Mouse (Mus musculus): ENCODE data around the gene Kcna5. TPM values are rescaled to one million over a fixed set of nuclear protein-coding genes. Genes with fewer than 3 reads are reported as not detected.

Kcna5 gene
- total and polyA plus RNA-seq, 2 experiments from 2014 or later: 9.2 to 27.6 TPM

DNA sequence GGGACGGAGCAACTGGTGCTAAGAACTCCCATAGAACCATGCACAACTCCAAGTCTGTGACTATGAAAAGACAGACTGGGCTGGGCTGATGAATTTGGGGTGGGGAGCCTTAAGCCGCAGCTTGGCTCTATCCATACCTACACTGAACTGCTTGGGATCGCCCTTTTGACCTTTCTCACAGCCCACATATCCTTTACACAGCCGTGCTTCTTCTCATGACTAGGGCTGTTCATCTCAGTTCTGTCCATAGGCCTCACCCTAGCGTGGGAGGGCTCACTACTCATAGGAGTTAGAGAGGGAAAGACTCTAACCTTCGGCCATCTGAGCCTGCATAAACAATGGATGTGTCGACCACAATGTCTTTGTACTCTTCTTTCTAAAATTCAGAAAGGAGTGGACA lies 39.6 kb upstream of the Kcna5 start:
- ATAC-seq (ENCODE audit: insufficient read depth, low read depth): no peak
- no peak overlapping the region for H3K27ac ChIP-seq (ENCODE audit: low read depth)
- H3K4me3 ChIP-seq (ENCODE audit: low read depth, low read length): no peak overlapping the region
- no peaks in the 10 kb centered on the region for H3K36me3 ChIP-seq (replicated peaks; ENCODE audit: control insufficient read depth, insufficient read depth, low read length)
- no peak overlapping the region for H3K4me2 ChIP-seq (ENCODE audit: low read depth, low read length)
- no peak for DNase-seq (ENCODE audit: low spot score)
- H3K4me1 ChIP-seq (ENCODE audit: control insufficient read depth, insufficient read depth): no peaks in the 10 kb centered on the region
- H3K9me3 ChIP-seq (replicated peaks; ENCODE audit: control insufficient read depth, low read length): no peaks in the 10 kb centered on the region
- H3K27me3 ChIP-seq (ENCODE audit: control insufficient read depth, insufficient read depth, low read length): no peaks in the 10 kb centered on the region
- TF ChIP-seq EP300 (IDR thresholded peaks at IDR 0.05; ENCODE audit: low read depth): no peak
- TF ChIP-seq CTCF (IDR thresholded peaks at IDR 0.05; ENCODE audit: low read depth): no peak
- H3K9ac ChIP-seq (replicated peaks; ENCODE audit: low read depth, low read length): no peak overlapping the region
- 75% methylated on average over 7 of the region's 7 CpGs for WGBS

DNA sequence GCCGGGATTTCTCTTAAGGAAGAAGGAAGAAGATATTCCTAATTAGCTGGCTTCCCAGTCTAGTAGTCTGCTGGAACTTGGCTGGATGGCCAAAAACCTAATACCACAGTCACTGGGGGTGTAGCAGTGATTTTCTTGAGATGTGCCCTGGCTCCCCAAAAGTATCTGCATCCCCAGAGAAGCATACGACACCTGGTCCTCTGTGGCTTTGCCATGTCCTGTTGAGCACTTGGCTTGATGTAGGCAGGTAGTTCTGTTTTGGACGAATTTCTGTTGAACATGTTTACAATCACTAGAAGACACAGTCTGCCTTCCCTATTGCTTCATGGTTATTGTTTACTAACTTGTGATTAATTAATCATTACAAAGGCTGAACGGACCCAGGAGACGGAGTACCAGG lies 37.8 kb upstream of the Kcna5 start:
- no peak overlapping the region for H3K4me3 ChIP-seq (ENCODE audit: low read depth, low read length)
- no peak for TF ChIP-seq CTCF (IDR thresholded peaks at IDR 0.05; ENCODE audit: low read depth)
- no peak for TF ChIP-seq EP300 (IDR thresholded peaks at IDR 0.05; ENCODE audit: low read depth)
- H3K9me3 ChIP-seq (replicated peaks; ENCODE audit: control insufficient read depth, low read length): no peaks in the 10 kb centered on the region
- no peak for ATAC-seq (ENCODE audit: insufficient read depth, low read depth)
- no peak for DNase-seq (ENCODE audit: low spot score)
- H3K27me3 ChIP-seq (ENCODE audit: control insufficient read depth, insufficient read depth, low read length): no peaks in the 10 kb centered on the region
- 77% methylated on average over 5 of the region's 5 CpGs for WGBS
- H3K9ac ChIP-seq (replicated peaks; ENCODE audit: low read depth, low read length): no peak overlapping the region
- H3K4me1 ChIP-seq (ENCODE audit: control insufficient read depth, insufficient read depth): no peaks in the 10 kb centered on the region
- H3K27ac ChIP-seq (ENCODE audit: low read depth): no peak overlapping the region
- H3K4me2 ChIP-seq (ENCODE audit: low read depth, low read length): no peak overlapping the region
- H3K36me3 ChIP-seq (replicated peaks; ENCODE audit: control insufficient read depth, insufficient read depth, low read length): no peaks in the 10 kb centered on the region

DNA sequence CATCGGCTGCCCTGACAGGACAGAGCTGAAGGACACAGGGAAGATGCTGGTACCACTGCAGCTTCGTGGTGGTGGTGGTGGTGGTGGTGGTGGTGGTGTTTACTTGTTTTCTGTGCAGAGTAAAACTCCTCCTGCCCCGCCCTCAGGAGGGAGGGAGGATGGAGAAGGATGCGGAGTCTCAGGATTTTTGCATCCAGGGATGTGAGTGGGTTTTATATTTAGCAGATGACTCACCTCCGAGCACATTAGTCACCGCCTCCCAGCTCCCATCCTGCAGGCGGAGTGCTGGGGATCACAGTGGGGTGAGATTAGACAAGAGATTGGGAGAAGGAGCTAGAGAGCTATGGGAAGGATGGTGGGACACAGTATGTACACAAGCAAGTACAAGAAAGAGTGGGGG lies 34.6 kb upstream of the Kcna5 start:
- Histone ChIP-seq H3K27me3 (ENCODE audit: control insufficient read depth, insufficient read depth, low read length) (no peaks in the 10 kb centered on the region), H3K4me1 (ENCODE audit: control insufficient read depth, insufficient read depth) (no peaks in the 10 kb centered on the region), H3K27ac (ENCODE audit: low read depth) (no peak overlapping the region), H3K9me3 (replicated peaks; ENCODE audit: control insufficient read depth, low read length) (no peaks in the 10 kb centered on the region), H3K4me2 (ENCODE audit: low read depth, low read length) (no peak overlapping the region), H3K4me3 (ENCODE audit: low read depth, low read length) (no peak overlapping the region), H3K36me3 (replicated peaks; ENCODE audit: control insufficient read depth, insufficient read depth, low read length) (no peaks in the 10 kb centered on the region), H3K9ac (replicated peaks; ENCODE audit: low read depth, low read length) (no peak overlapping the region)
- ATAC-seq (ENCODE audit: insufficient read depth, low read depth) (peak; percentile 41; the same call in 1 of the 2 replicates), DNase-seq (ENCODE audit: low spot score) (no peak)
- whole genome bisulfite sequencing: 29% methylated on average over 7 of the region's 7 CpGs
- TF ChIP-seq EP300 (IDR thresholded peaks at IDR 0.05; ENCODE audit: low read depth): no peak
- no peak for TF ChIP-seq CTCF (IDR thresholded peaks at IDR 0.05; ENCODE audit: low read depth)

DNA sequence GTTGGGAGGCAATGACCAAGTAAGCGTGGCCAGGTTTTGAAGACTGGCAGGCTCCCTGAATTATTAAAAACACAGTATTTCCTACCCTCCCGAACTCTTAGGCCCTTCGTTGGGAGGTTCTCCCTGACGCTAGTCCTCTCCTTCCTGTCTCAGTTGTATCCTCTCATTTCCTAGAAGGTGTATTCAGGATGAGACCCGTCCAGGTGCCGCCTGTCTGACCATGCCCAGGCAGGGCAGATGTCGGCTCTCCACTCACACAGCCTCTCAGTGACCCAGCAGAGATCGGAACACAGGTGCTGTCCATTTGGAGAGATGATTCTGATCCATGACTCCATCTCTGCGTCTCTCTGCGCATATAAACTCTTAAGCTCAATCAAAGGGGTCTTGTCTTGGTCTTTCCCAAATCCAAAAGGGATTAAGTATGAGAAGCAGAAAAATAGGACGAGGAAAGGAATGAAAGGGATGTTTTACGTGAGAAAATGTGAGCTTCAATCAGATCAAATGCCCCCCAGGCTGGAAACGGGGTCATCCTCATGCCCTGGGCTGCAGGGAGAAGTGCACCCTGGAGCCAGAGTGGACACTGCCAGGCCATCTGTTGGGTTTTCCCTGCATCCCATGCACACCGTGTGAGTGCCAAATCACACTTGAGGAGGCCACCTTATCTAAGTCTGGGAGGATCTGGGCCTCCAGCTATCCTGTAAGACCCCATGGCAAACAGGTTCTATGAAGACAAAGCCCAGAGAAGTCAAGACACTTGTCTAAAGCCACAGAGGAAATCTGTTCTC lies 33.0 kb upstream of the Kcna5 start:
- ATAC-seq (ENCODE audit: insufficient read depth, low read depth): no peak
- Histone ChIP-seq H3K4me1 (ENCODE audit: control insufficient read depth, insufficient read depth) (no peaks in the 10 kb centered on the region), H3K4me2 (ENCODE audit: low read depth, low read length) (no peak overlapping the region), H3K36me3 (replicated peaks; ENCODE audit: control insufficient read depth, insufficient read depth, low read length) (no peaks in the 10 kb centered on the region), H3K27ac (ENCODE audit: low read depth) (no peak overlapping the region), H3K4me3 (ENCODE audit: low read depth, low read length) (no peak overlapping the region), H3K27me3 (ENCODE audit: control insufficient read depth, insufficient read depth, low read length) (no peaks in the 10 kb centered on the region), H3K9ac (replicated peaks; ENCODE audit: low read depth, low read length) (no peak overlapping the region), H3K9me3 (replicated peaks; ENCODE audit: control insufficient read depth, low read length) (no peaks in the 10 kb centered on the region)
- WGBS: 75% methylated on average over 14 of the region's 14 CpGs
- TF ChIP-seq CTCF (IDR thresholded peaks at IDR 0.05; ENCODE audit: low read depth) (no peak), EP300 (IDR thresholded peaks at IDR 0.05; ENCODE audit: low read depth) (no peak)
- no peak for DNase-seq (ENCODE audit: low spot score)

DNA sequence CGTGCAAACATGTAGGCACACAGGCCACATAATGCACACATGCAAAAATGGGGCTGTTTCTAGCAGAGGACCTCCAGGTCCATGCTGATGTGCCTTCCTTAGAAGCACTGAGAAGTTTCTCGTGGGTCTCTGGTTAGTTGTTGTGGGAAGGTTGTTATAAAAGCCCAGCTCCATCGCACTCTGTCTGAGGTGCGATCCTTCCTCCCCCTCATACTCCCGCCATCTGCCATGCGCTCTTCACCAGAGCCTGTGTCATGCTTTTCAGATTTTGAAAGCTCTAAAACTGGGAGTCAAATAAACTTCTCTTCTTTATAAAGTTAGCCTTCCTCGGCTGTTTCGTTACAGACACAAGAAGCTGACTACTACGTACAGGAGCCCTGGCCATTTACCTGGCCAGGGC lies 32.1 kb upstream of the Kcna5 start:
- Histone ChIP-seq H3K4me3 (ENCODE audit: low read depth, low read length) (no peak overlapping the region), H3K4me1 (ENCODE audit: control insufficient read depth, insufficient read depth) (no peaks in the 10 kb centered on the region), H3K36me3 (replicated peaks; ENCODE audit: control insufficient read depth, insufficient read depth, low read length) (no peaks in the 10 kb centered on the region), H3K9ac (replicated peaks; ENCODE audit: low read depth, low read length) (no peak overlapping the region), H3K4me2 (ENCODE audit: low read depth, low read length) (no peak overlapping the region), H3K27me3 (ENCODE audit: control insufficient read depth, insufficient read depth, low read length) (no peaks in the 10 kb centered on the region), H3K27ac (ENCODE audit: low read depth) (no peak overlapping the region), H3K9me3 (replicated peaks; ENCODE audit: control insufficient read depth, low read length) (no peaks in the 10 kb centered on the region)
- no peak for TF ChIP-seq EP300 (IDR thresholded peaks at IDR 0.05; ENCODE audit: low read depth)
- no peak for TF ChIP-seq CTCF (IDR thresholded peaks at IDR 0.05; ENCODE audit: low read depth)
- no peak for DNase-seq (ENCODE audit: low spot score)
- WGBS: 93% methylated on average over 9 of the region's 9 CpGs
- no peak for ATAC-seq (ENCODE audit: insufficient read depth, low read depth)

DNA sequence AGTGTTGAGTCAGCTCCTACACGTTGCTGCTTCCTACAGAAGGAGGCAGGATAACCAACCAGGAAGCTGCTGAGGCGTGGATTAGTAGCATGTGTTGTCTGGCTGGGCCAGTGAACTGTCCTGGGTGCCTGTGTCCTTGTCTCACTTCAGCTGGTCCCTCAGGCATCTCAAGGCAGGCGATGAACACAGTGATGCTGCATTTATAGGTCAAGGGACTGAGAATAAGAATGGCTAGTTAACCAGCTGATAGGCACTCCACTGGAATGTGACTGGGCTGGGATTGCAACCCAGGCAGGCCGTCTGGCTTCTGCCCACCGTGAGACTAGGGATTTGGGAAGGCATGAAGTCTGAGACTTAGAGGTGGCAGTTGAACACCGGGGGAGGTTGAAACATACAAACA lies 29.2 kb upstream of the Kcna5 start:
- DNase-seq (ENCODE audit: low spot score): no peak
- Histone ChIP-seq H3K36me3 (replicated peaks; ENCODE audit: control insufficient read depth, insufficient read depth, low read length) (no peaks in the 10 kb centered on the region), H3K9me3 (replicated peaks; ENCODE audit: control insufficient read depth, low read length) (no peaks in the 10 kb centered on the region), H3K4me3 (ENCODE audit: low read depth, low read length) (no peak overlapping the region), H3K4me1 (ENCODE audit: control insufficient read depth, insufficient read depth) (no peaks in the 10 kb centered on the region), H3K9ac (replicated peaks; ENCODE audit: low read depth, low read length) (no peak overlapping the region), H3K27ac (ENCODE audit: low read depth) (no peak overlapping the region), H3K4me2 (ENCODE audit: low read depth, low read length) (no peak overlapping the region), H3K27me3 (ENCODE audit: control insufficient read depth, insufficient read depth, low read length) (no peaks in the 10 kb centered on the region)
- WGBS: 49% methylated on average over 6 of the region's 6 CpGs
- TF ChIP-seq CTCF (IDR thresholded peaks at IDR 0.05; ENCODE audit: low read depth) (no peak), EP300 (IDR thresholded peaks at IDR 0.05; ENCODE audit: low read depth) (no peak)
- ATAC-seq (ENCODE audit: insufficient read depth, low read depth): no peak; the same call in 1 of the 2 replicates
